Mouse (Mus musculus) T-cell, adult 2 months (primary cell): ENCODE results near the gene Nat8f6.
"Not testable (repeated sequence)": the region's sequence is repeated elsewhere in the genome, so short reads cannot be mapped to it uniquely, and the experiment has no call there.

Source experiments
- DNase-seq: peaks from one replicate; pipeline ENCODE4 v3.0.0; 2022; ENCODE audit warnings: low spot score

The Nat8f6 gene

DNA sequence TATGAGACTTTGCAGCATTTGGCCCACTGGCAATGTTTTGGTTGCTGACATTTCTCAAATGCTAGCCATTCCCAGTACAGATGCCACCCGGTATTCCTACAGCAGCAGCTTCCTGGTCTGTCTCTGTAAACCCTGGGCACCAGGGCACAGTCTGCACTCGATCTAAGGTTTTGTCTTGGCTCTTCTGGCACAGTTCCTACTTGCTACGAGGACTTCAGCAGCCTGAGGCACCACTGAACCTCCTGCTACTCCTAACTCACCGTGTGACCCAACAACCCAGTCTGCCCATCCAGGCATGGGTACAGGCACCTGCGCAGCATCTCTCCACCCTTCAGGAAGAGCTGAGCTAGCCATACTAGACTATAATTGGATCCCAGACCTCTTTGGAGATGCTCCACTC, 15.3 kb upstream of the Nat8f6 start:
- not testable (repeated sequence) for DNase-seq

DNA sequence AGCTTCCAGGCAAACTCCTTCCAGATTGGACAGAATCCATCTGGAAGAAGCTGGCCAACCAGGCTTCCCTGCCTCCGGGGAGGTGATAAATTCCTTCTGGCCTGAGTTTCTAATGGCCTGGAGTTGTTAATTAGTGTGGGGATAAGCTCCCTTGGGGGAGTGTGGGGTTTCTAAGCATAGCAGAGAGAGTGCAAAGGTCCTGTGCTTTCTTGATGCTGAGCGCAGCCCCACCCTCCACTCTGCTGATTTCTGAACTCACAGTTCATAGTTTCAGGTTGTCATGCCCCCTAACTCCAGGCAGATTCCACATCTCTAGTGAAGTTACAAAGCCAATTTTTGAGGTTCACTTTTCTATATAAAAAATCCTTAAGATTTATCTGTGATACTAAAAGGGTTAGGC, 14.3 kb upstream of the Nat8f6 start:
- not testable (repeated sequence) for DNase-seq

DNA sequence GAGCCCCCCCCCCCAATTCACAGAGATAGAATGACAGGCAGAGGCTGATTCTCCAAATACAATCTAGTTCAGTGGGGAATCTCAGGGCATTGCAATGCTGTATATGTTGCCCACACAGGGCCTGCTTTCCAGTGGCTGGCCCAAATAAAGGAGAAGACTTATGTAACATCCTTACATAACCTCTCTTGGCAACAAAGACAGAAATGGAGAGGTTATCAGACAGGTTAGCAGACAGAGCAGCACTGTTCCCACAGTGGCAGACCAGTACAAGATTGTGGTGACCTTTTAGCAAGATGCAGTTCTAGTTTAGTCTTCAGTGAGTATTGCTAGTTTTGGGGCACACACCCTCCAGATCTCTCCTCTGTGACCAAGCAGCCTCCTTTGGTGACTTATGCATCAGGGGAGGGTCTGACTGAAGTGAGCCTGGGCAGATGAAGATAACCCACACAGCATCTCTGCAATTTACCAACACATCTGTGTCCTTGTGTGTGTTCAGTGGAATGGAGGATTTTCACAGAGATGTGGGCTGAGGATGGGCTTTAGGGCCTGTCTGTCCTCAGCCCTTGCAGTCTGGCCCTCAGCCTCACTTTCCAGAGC, 13.8 kb upstream of the Nat8f6 start:
- not testable (repeated sequence) for DNase-seq

DNA sequence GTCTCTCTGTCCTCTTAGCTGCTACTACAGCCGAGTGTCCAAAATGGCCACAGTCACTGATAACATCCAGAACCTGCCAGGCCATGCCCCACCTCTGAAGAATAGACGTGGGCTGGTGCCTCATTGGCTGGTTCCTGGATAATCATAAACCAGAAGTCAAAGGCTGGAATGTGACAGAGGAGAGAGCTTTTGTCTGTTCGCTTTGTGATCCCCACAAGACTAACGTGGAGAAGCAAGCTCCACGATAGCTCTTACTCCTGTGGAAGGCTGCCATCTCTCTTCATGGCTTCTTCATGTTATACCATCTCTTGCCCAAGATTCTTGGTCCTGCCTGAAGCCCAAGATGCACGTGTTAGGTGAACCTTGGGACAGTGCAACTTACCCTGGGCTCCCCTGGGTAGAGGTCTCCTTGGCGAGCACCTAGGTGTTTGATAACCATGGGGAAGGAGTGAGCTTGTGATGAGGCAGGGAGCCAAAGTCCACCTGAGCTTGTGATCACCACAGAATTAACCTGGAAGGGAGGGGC, 11.1 kb upstream of the Nat8f6 start, which contains the start of gene Nat8:
TSS of gene Nat8 (minus strand) at position 287 of the 526 bp plus-strand sequence.
- DNase-seq: no peak

DNA sequence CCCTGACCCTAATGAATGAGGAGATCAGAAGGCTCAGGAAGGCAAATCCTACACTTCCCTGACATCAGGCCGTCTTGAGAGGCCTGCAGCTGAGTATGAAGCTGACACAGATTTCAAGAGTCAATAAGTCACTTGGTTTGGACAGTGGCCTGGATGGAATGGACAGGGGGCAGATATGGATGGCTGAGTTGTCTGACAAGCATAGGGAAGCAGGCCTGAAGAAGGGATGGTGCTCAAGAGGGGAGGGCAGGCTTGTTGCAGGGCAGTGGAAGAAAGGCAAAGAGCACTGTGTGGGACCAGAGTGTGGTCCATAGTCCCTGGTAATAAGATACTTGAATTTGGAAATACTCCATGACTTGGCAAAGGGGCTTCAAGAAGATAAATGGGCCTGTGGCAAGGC, 8.7 kb upstream of the Nat8f6 start:
- no peak for DNase-seq

DNA sequence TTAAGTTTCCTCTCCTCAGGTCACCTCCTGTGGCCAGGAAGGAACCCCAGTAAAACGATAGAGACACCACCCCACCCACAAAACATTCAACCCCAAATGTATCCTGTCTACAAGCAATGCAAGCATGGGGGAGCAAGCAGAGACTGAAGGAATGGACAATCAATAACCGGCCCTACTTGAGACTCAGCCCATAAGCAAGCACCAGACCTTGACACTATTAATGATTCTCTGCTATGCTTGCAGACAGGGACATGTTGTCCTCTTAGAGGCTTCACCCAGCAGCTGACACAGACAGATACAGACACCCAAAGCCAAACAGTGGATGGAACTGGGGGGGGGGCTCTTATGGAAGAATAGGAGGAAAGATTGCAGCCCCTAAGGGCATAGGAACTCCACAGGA, 5.1 kb upstream of the Nat8f6 start:
- no peak for DNase-seq

DNA sequence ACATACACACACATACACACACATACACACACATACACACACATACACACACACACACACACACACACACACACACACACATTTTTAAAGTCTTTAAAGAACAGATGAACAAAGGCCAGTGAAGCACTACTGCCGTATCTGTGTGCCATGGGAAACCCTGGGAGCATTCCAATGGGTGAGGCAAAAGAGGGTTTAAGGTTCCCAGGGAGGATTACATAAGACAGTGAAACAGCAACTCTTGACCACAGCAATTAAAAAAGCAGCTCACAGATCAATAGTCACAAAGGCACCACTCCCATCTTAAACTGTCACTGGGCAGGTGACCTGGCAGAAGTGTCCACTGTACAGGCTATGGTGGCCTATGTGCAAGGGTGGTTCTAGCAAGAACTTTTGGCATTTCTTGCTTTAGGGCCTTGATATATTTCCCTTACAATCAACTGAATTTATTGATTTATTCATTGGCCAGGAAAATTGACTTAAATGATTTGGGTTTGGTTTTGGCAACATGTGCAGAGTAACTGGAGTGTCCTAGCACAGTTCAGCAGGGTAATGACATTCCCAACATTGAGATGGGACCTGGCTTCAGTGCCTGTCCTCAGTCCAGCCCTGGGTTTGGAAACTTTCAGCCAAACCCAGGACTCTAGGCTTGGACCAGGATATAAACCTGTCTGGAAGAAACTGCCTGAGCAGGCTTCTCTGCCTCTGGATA, 2.8 kb upstream of the Nat8f6 start:
- DNase-seq: no peak

DNA sequence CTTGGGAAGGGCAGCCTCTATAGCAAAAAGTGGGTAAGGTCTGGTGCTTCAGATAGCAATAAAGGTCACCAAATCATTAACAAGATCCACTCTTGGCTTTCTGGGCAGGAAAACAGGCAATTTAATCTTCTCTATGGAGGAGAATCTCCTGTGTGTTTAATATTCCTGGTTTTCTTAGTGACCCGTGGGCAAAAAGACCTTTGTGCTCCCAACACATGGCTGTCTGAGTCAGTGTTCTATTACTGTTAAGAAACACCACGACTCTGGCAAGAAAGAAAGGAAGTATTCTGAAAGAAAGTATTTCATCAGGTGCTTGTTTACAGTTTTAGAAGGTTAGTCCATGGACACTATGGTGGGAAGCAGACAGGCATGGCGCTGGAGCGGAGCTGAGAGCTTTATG, 1.5 kb upstream of the Nat8f6 start:
- no peak for DNase-seq

DNA sequence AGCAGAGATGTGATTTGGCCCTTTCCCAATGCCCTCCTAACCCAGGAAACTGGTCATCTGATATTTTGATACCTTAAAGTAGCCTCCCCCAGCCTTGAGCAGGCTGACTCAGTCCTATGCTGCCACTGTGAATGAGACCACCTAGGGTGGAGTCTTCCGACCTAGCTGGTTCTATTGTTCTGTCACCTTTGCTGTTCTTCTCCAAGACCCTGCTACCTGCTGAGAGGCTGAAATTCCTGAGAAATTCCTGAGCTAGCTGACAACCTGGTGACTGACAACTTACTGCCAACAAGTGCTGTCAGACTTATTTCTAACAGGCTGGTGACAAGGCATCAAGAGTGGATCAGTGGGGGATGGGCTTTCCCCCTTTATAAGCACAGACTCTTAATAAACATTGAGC, 2.4 kb downstream of the Nat8f6 start:
- DNase-seq: no peak

DNA sequence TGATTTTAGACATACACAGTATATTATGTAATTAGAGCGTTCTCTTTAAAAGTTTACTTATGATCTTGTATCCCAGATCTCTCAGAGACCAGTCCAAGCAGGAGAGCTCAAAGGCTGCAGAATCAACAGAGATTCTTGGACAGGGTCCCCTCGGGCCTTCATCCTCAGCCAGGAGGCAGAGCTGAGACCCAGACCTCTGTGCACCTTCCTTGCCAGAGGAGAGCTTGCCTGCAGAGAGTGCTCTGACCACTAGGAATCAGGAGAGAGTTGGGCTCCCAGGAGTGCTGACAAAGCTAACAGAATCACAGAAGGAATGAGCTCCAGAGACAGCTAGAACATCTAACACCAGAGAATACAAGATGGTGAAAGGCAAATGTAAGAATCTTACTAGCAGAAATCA, 7.4 kb downstream of the Nat8f6 start:
- DNase-seq: no peak

DNA sequence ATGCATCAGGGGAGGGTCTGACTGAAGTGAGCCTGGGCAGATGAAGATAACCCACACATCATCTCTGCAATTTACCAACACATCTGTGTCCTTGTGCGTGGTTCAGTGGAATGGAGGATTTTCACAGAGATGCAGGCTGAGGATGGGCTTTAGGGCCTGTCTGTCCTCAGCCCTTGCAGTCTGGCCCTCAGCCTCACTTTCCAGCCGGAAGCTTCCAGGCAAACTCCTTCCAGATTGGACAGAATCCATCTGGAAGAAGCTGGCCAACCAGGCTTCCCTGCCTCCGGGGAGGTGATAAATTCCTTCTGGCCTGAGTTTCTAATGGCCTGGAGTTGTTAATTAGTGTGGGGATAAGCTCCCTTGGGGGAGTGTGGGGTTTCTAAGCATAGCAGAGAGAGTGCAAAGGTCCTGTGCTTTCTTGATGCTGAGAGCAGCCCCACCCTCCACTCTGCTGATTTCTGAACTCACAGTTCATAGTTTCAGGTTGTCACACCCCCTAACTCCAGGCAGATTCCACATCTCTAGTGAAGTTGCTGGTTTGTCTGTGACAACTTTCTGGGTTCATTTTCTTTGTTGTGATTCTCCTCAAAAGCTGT, 9.7 kb downstream of the Nat8f6 start:
- DNase-seq: not testable (repeated sequence)

DNA sequence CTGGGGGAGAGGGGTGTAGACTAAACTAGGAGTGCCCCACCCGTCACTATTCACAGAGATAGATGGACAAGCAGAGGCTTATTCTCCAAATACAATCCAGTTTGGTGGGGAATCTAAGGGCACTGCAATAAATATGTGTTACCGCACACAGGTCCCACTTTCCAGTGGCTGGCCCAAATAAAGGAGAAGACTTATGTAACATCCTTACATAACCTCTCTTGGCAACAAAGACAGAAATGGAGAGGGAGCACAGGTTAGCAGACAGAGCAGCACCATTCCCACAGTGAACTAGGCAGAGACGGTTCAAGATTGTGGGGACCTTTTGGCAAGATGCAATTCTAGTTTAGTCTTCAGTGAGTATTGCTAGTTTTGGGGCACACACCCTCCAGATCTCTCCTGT, 10.2 kb downstream of the Nat8f6 start:
- not testable (repeated sequence) for DNase-seq

DNA sequence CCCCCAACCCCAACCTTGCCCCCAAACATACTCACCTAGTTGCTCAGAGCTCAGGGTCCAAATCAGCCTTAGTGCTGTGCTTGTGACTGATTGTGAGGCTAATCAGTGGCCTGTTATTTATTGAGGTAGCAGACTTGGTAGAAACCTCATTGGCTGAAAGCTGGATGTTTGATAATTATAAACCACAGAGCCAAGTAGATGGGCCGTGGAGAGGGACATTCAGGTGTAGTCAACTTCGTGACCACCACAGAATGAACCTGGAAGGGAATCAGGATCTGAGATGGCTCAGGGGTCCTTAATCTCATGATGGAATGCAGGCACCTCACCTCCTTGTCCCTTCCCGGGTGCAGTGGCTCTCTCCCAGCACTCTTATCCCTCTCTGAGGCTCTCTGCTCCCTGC, 11.0 kb downstream of the Nat8f6 start:
- DNase-seq: not testable (repeated sequence)

DNA sequence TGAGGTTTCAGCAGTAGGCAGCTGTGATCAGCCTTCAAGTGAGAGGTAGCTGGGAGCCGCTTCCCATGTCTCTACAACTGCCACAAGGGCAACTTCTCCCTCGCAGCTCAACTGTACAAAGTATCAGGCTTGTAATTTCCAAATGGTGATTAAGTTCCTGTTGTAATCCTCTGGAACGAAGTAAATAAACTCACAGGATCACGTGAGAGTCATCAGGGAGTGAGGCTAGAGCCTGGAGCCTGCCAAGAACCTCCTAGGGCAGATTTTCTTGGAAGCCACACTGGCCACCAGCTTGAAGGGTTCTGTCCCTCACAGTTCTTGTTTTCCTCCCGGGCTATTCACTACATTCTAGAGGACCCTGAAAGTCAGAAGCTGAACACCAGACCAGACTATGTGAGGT, 17.6 kb downstream of the Nat8f6 start:
- not testable (repeated sequence) for DNase-seq

DNA sequence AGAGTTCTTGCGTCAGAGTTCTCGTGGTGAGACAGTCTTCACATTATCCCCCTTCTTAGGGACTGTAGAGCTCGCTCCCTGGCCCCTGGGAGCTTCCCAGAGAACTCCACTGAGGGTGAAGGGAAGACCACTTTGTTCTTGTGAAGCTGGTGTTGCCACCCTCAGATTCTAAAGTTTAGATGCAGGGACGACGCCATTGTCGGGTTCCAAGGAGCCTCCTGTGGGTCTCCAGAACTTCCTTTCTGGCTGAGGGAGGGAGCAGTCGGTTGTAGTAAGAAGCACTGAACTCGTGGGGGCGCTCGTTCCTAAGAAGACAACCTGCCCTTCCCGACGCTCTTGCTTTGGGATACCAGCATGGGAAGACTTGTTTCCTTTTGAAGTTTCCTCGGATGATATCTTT, 55.2 kb downstream of the Nat8f6 start, which contains the start of gene Nat8f3:
TSS of gene Nat8f3 (minus strand) at position 223 of the 400 bp plus-strand sequence.
- DNase-seq: not testable (repeated sequence)

DNA sequence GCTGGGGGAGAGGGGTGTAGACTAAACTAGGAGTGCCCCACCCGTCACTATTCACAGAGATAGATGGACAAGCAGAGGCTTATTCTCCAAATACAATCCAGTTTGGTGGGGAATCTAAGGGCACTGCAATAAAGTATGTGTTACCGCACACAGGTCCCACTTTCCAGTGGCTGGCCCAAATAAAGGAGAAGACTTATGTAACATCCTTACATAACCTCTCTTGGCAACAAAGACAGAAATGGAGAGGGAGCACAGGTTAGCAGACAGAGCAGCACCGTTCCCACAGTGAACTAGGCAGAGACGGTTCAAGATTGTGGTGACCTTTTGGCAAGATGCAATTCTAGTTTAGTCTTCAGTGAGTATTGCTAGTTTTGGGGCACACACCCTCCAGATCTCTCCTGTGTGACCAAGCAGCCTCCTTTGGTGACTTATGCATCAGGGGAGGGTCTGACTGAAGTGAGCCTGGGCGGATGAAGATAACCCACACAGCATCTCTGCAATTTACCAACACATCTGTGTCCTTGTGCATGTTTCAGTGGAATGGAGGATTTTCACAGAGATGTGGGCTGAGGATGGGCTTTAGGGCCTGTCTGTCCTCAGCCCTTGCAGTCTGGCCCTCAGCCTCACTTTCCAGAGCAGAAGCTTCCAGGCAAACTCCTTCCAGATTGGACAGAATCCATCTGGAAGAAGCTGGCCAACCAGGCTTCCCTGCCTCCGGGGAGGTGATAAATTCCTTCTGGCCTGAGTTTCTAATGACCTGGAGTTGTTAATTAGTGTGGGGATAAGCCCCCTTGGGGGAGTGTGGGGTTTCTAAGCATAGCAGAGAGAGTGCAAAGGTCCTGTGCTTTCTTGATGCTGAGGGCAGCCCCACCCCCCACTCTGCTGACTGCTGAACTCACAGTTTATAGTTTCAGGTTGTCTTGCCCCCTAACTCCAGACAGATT, 57.4 kb downstream of the Nat8f6 start:
- DNase-seq: not testable (repeated sequence)

DNA sequence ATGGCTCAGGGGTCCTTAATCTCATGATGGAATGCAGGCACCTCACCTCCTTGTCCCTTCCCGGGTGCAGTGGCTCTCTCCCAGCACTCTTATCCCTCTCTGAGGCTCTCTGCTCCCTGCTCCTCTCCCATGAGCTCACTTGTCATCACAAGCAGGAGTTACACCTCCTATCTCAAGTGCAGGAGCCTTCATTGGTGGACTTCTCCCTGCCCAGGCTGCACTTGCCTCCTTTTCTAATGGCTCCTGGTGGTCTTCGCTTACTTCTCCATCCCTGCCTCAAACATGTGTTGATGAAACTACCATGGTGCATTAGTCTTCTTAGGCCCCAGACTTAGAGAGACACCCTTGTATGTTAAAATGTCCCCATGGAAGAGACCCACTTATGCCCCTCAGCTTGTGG, 58.1 kb downstream of the Nat8f6 start:
- not testable (repeated sequence) for DNase-seq
